Mouse (Mus musculus): ENCODE data around the gene Serhl. TPM values are rescaled to one million over a fixed set of nuclear protein-coding genes. Genes with fewer than 3 reads are reported as not detected.

Gene Serhl
- polyA plus RNA-seq, 1 experiment = 106 TPM

GRCm38 (mm10) chr15:83111874-83112273 lies 22.6 kb downstream of the Serhl start:
- Histone ChIP-seq H3K4me1 (ENCODE audit: control insufficient read depth, insufficient read depth, low read length) (no peaks in the 10 kb centered on the region), H3K36me3 (ENCODE audit: control insufficient read depth, insufficient read depth, low read length) (no peaks in the 10 kb centered on the region), H3K4me3 (ENCODE audit: insufficient read depth, low read depth, low read length) (no peak overlapping the region), H3K27me3 (replicated peaks; ENCODE audit: control insufficient read depth, insufficient read depth, low read length) (no peaks in the 10 kb centered on the region), H3K27ac (ENCODE audit: insufficient read depth, low read depth, low read length) (no peak overlapping the region)
- TF ChIP-seq CTCF (conservative IDR thresholded peaks at IDR 0.05; ENCODE audit: insufficient read depth, insufficient read length, low read depth, low read length) = no peak
- TF ChIP-seq POLR2A (IDR thresholded peaks at IDR 0.05; ENCODE audit: low read depth, low read length) = no peak
- DNase-seq = no peak
- WGBS = 83% methylated on average over 7 of the region's 7 CpGs

- peak; percentile 69 for DNase-seq
- H3K4me1 ChIP-seq (ENCODE audit: control insufficient read depth, insufficient read depth, low read length) = no peaks in the 10 kb centered on the region
- 13% methylated on average over 11 of the region's 11 CpGs for WGBS
- H3K27me3 ChIP-seq (replicated peaks; ENCODE audit: control insufficient read depth, insufficient read depth, low read length) = no peaks in the 10 kb centered on the region
- no peaks in the 10 kb centered on the region for H3K36me3 ChIP-seq (ENCODE audit: control insufficient read depth, insufficient read depth, low read length)
- no peak overlapping the region for H3K4me3 ChIP-seq (ENCODE audit: insufficient read depth, low read depth, low read length)
- TF ChIP-seq CTCF (conservative IDR thresholded peaks at IDR 0.05; ENCODE audit: insufficient read depth, insufficient read length, low read depth, low read length) = peak; percentile 70
- TF ChIP-seq POLR2A (IDR thresholded peaks at IDR 0.05; ENCODE audit: low read depth, low read length) = no peak
- H3K27ac ChIP-seq (ENCODE audit: insufficient read depth, low read depth, low read length) = no peak overlapping the region
Measured at GRCm38 (mm10) chr15:83112898-83113297, 23.6 kb downstream of the Serhl start.

GRCm38 (mm10) chr15:83114106-83114505 lies 24.8 kb downstream of the Serhl start:
- no peaks in the 10 kb centered on the region for H3K27me3 ChIP-seq (replicated peaks; ENCODE audit: control insufficient read depth, insufficient read depth, low read length)
- no peak overlapping the region for H3K4me3 ChIP-seq (ENCODE audit: insufficient read depth, low read depth, low read length)
- H3K27ac ChIP-seq (ENCODE audit: insufficient read depth, low read depth, low read length) = no peak overlapping the region
- peak; percentile 62 for DNase-seq
- no peak for TF ChIP-seq CTCF (conservative IDR thresholded peaks at IDR 0.05; ENCODE audit: insufficient read depth, insufficient read length, low read depth, low read length)
- no peak for TF ChIP-seq POLR2A (IDR thresholded peaks at IDR 0.05; ENCODE audit: low read depth, low read length)
- no peaks in the 10 kb centered on the region for H3K4me1 ChIP-seq (ENCODE audit: control insufficient read depth, insufficient read depth, low read length)
- no peaks in the 10 kb centered on the region for H3K36me3 ChIP-seq (ENCODE audit: control insufficient read depth, insufficient read depth, low read length)
- WGBS = 63% methylated on average over 9 of the region's 9 CpGs

GRCm38 (mm10) chr15:83115071-83115470 lies 25.8 kb downstream of the Serhl start:
- 71% methylated on average over 6 of the region's 6 CpGs for WGBS
- H3K27me3 ChIP-seq (replicated peaks; ENCODE audit: control insufficient read depth, insufficient read depth, low read length) = no peaks in the 10 kb centered on the region
- no peaks in the 10 kb centered on the region for H3K4me1 ChIP-seq (ENCODE audit: control insufficient read depth, insufficient read depth, low read length)
- no peak for DNase-seq
- no peaks in the 10 kb centered on the region for H3K36me3 ChIP-seq (ENCODE audit: control insufficient read depth, insufficient read depth, low read length)
- H3K27ac ChIP-seq (ENCODE audit: insufficient read depth, low read depth, low read length) = no peak overlapping the region
- no peak for TF ChIP-seq POLR2A (IDR thresholded peaks at IDR 0.05; ENCODE audit: low read depth, low read length)
- TF ChIP-seq CTCF (conservative IDR thresholded peaks at IDR 0.05; ENCODE audit: insufficient read depth, insufficient read length, low read depth, low read length) = no peak
- no peak overlapping the region for H3K4me3 ChIP-seq (ENCODE audit: insufficient read depth, low read depth, low read length)

- 53% methylated on average over 7 of the region's 7 CpGs for WGBS
- Histone ChIP-seq H3K36me3 (ENCODE audit: control insufficient read depth, insufficient read depth, low read length) (no peaks in the 10 kb centered on the region), H3K27ac (ENCODE audit: insufficient read depth, low read depth, low read length) (no peak overlapping the region), H3K4me1 (ENCODE audit: control insufficient read depth, insufficient read depth, low read length) (no peaks in the 10 kb centered on the region), H3K27me3 (replicated peaks; ENCODE audit: control insufficient read depth, insufficient read depth, low read length) (no peaks in the 10 kb centered on the region), H3K4me3 (ENCODE audit: insufficient read depth, low read depth, low read length) (no peak overlapping the region)
- DNase-seq = peak; percentile 76
- TF ChIP-seq CTCF (conservative IDR thresholded peaks at IDR 0.05; ENCODE audit: insufficient read depth, insufficient read length, low read depth, low read length) (peak; percentile 64), POLR2A (IDR thresholded peaks at IDR 0.05; ENCODE audit: low read depth, low read length) (no peak)
Measured at GRCm38 (mm10) chr15:83118360-83118759, 29.1 kb downstream of the Serhl start.

- no peak overlapping the region for H3K27ac ChIP-seq (ENCODE audit: insufficient read depth, low read depth, low read length)
- 3% methylated on average over 43 of the region's 43 CpGs for WGBS
- TF ChIP-seq CTCF (conservative IDR thresholded peaks at IDR 0.05; ENCODE audit: insufficient read depth, insufficient read length, low read depth, low read length) = 0 out of 2 replicates have a peak, but pooled peaks have one; percentile 9
- TF ChIP-seq POLR2A (IDR thresholded peaks at IDR 0.05; ENCODE audit: low read depth, low read length) = no peak
- 0 out of 2 replicates have a peak, but pooled peaks cover 2% of the 10 kb centered on the region for H3K36me3 ChIP-seq (ENCODE audit: control insufficient read depth, insufficient read depth, low read length)
- DNase-seq = peak; percentile 45
- no peaks in the 10 kb centered on the region for H3K27me3 ChIP-seq (replicated peaks; ENCODE audit: control insufficient read depth, insufficient read depth, low read length)
- peak overlapping the region; percentile 100 for H3K4me3 ChIP-seq (ENCODE audit: insufficient read depth, low read depth, low read length)
- no peaks in the 10 kb centered on the region for H3K4me1 ChIP-seq (ENCODE audit: control insufficient read depth, insufficient read depth, low read length)
Measured at GRCm38 (mm10) chr15:83121709-83122565, 32.6 kb downstream of the Serhl start.

GRCm38 (mm10) chr15:83122566-83123145 lies 33.4 kb downstream of the Serhl start, which contains the start of gene Rrp7a:
TSS of gene Rrp7a (minus strand) at chr15:83122801.
- Histone ChIP-seq H3K27me3 (replicated peaks; ENCODE audit: control insufficient read depth, insufficient read depth, low read length) (no peaks in the 10 kb centered on the region), H3K4me1 (ENCODE audit: control insufficient read depth, insufficient read depth, low read length) (no peaks in the 10 kb centered on the region), H3K36me3 (ENCODE audit: control insufficient read depth, insufficient read depth, low read length) (0 out of 2 replicates have a peak, but pooled peaks cover 2% of the 10 kb centered on the region), H3K27ac (ENCODE audit: insufficient read depth, low read depth, low read length) (no peak within 1 kb of the TSS), H3K4me3 (ENCODE audit: insufficient read depth, low read depth, low read length) (peak within 1 kb of the TSS; percentile 100)
- TF ChIP-seq POLR2A (IDR thresholded peaks at IDR 0.05; ENCODE audit: low read depth, low read length) = no peak
- TF ChIP-seq CTCF (conservative IDR thresholded peaks at IDR 0.05; ENCODE audit: insufficient read depth, insufficient read length, low read depth, low read length) = no peak
- DNase-seq = peak; percentile 96
- WGBS = 8% methylated on average over 32 of the region's 32 CpGs

All from kidney, adult 2 months (tissue).